Mouse (Mus musculus) lung, postnatal 36 days (tissue): ENCODE measurements at regions not wholly inside any gene's neighbourhood (a gene's known extent, or its start where the extent isn't known, plus 50 kb on each side); places are given as distances from the start of the nearest gene placed in this dataset.

Experiments used
- DNase-seq: peaks from one replicate; pipeline ENCODE4 v3.0.0; 2022; ENCODE audit warnings: mixed read lengths

DNA sequence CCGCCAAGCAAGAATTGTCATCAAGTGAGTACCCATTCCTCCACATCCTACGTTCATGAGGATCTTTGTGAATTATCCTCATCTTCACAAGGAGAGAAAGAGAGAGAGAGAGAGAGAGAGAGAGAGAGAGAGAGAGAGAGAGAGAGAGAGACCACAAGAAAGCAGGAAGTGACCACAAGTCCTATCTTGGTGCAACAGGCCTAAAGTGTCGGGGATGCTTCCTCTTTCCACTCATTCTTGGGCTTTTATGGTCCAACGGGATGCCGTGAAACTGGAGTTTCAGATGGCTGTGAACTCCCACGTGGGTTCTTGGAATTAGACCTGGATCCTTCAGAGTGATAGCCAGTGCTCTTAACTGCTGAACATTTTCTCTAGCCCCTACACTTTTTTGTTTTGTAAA lies 53.1 kb upstream of the Rai14 start:
- DNase-seq = no peak

DNA sequence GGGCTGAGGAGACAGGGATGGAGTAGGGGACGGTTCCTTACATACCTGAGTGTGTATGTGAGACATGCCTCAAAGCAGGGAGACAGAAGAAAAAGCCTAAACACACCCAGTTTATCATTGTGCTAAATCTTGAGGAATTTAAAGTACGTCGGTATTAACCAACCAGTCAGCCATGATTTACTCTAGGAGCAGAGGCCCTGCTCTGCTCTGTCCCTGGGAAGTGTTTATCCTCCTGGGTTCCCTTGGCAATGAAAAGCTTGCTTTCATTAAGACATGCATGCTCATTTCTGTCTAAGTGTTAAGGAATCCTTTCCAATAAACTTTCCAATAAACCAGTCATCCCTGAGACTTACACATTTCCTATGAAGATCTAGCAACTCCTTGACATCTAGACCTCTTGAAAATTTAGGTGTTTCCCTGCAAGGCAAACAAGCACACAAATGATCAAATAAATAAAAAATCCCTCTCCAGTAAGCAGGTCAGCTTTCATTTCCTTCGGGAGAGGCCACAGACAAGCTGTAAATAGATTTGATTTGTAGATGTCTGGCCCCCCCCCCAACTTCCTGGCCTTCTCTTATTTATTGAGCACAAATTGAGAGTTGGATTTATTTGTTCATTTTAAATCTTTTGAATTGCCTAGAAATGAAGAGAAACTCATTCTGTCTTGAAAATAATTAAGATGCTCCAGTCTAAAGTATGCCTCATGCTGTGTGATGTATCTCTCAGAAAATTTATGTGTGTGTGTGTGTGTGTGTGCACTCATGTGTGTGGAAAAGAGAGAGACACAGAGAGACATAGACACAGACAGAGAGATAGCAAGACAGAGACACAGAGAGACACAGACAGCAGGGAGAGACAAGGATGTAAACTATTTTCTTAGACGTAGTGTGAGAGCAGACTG lies 56.2 kb upstream of the Rai14 start:
- no peak for DNase-seq

GRCm38 (mm10) chr15:10771311-10771690 lies 56.9 kb upstream of the Rai14 start:
- DNase-seq = peak; percentile 70

GRCm38 (mm10) chr15:10779941-10780620 lies 65.7 kb upstream of the Rai14 start:
- peak; percentile 33 for DNase-seq

DNA sequence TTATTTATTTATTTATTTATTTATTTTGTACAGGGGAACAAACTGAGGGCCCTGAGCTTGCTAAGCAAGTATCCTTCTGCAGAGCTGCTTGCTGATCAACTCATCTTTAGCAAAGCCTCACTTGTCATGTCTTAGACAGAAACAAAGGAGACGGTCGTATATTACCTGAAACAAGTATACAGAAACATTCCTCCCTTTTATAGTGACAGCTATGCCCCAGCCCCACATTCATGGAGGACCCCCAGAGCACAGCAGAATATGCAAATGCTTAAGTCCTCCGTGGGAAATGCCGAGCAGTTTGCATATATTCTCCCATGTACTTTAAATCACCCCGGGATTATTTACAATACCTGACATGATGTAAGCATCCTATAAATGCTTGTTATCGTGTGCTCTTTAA lies 74.9 kb upstream of the Rai14 start:
- no peak for DNase-seq

- DNase-seq = no peak
Observed at GRCm38 (mm10) chr15:10790862-10791497, 76.6 kb upstream of the Rai14 start.

DNA sequence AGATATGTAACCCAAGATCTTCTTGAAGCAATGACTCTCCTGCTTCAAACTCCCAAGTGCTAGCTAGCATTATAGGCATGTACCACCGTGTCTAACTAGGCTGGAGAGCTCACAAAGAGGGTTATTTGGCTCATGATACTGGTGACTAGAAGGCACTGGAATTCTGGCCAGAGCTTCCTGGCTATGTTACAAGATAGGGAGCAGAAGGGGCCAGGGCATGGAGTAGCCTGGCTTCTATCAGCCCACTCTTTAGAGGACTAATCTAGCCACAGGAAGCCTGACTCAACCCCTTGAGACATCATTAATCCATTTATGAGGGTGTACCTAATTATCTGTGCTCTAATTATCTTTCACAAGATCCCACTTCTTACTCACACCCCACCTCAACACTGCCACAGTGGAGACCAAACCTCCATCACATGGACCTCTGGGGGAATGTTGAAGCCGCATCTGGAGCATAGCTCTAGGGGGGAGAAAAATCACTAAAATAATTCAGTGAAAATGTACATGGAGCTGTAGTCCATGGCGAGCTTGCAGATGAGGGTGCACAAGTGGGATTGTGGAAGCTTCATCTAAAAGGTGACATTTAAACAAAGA lies 77.2 kb upstream of the Rai14 start:
- no peak for DNase-seq

DNA sequence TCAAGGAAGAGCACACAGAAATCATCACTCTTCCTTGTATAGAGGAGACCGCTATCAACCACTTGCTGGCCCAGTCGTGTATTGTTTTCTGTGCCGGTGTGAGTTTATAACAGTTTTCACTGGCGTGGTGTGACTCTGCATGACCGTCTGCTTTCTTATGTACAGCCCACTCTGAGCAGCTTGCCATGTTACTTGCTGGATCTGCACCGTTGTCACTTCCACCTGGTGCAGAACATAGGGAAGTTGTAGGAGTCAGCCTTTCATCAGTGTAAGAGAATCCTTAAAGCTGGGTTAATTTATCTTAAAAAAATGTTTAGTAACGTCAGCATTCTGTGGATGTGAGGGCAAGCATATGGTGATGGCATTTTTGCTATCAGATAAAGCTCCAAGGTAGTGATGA lies 77.7 kb upstream of the Rai14 start:
- DNase-seq = no peak

DNA sequence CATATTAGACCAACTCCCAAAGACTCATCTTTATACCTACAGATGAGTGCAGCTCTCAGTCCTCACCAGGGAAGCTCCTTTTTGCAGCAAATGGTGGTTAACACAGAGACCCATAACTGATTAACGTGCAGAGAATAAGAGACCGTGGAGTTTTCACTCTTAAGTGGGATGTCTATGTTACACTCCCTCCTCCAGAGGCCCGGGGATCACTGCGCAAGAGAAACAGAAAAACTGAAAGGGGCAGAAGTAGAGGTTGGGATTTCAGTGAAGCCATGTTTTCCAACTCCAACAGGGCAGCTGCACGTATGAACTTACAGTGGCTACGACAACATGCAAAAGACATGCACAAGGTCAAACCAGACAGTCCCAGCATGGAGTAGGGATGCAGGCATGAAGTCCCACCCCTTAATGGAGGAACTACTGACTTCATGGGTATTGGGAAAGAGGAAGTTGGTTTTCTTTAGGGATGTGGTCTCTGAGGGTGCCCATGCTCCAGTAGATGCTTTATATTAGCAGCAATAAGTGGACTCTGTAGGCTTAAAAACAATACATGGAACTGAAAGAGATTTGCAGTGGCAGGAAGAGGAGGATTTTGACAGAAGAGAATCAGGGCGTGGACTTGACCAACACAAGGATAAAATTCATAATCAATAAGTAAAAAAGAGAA lies 80.8 kb upstream of the Rai14 start:
- no peak for DNase-seq

DNA sequence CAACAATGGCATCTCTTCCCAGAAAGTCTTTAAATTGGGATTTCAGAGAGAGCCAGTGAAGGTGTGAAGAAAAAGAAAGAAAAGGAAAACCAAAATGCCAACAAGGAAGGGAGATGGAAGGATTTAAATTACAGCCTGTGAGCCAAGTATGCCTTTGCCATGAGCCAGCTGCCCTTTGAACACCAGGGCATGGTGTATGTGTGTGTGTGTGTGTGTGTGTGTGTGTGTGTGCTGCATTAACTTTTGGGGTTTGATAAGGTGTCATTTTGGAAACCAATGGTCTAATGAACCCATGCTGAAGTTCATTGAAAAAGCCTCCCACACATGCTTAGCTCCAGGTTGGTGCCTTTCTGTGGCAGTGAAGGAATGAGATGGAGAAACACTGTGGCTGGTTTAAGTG lies 85.2 kb upstream of the Rai14 start:
- DNase-seq = no peak

GRCm38 (mm10) chr15:10814195-10814594 lies 99.8 kb upstream of the Rai14 start:
- no peak for DNase-seq

GRCm38 (mm10) chr15:10814709-10815108 lies 100.3 kb upstream of the Rai14 start:
- DNase-seq = peak; percentile 19

DNA sequence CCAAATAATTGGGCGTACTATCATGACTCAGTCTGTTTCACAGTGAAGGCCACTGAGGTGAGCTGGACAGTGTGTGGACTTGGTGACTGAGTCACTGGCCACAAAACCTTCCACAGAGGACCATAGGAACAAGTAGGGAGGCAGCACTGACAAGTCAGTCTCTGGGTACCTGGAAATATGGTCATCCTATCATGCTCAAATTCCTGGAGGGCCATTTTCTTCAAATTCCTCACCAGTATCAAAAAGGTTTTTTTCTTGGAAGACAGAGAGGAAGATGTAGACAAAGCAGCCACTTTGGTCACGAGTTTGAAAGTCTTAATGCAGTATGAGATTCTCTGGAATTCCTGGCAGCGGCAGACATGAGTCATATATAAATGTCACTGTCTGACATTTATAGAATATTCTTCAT lies 101.8 kb upstream of the Rai14 start:
- DNase-seq = no peak

DNA sequence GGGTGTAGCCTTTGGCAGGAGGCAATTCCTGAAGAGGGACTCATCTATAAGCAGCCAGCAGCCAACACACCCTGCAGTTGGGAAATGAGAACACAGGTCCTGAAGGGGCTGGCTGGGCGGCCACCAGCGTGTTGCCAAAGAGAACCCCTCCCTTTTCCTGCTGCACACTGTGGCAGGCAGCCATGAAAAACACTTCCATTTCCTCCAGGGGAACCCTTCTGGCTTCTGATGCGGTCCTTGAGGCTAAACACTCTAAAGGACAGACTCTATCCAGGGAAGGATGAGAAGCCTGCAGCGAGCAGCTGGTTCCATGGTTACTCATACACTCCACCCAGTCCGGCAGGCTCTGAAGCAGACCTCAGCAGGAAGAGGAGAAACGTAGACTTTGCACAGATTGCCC lies 103.8 kb upstream of the Rai14 start:
- DNase-seq = peak; percentile 95

- DNase-seq = no peak
Observed at GRCm38 (mm10) chr15:10818706-10819105, 104.3 kb upstream of the Rai14 start.

- no peak for DNase-seq
Observed at GRCm38 (mm10) chr15:10823933-10824332, 109.5 kb upstream of the Rai14 start.

DNA sequence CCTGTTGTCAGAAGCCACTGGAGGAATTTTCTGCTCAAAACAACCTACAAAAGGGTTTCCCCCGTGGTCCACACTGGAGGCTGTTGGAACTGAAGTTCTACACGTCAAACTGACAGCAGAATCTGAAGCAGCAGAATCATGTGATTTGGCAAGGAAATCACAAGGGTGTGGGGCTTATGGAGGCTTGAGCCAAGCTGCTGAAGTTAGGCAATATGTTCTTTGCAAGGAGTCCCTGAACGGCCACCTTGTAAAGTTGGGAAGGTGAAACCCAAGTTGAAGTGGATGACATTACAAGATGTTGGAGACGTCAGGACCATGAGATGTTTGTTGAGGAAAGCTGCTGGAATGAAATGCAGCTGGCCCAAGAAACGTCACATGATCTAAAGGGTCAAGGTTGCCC lies 115.2 kb upstream of the Rai14 start:
- DNase-seq = peak; percentile 44

- DNase-seq = no peak
Observed at GRCm38 (mm10) chr15:10830478-10830877, 116.1 kb upstream of the Rai14 start.

- DNase-seq = no peak
Observed at GRCm38 (mm10) chr15:10831106-10831505, 116.7 kb upstream of the Rai14 start.

GRCm38 (mm10) chr15:10832331-10832730 lies 117.9 kb upstream of the Rai14 start:
- DNase-seq = no peak

DNA sequence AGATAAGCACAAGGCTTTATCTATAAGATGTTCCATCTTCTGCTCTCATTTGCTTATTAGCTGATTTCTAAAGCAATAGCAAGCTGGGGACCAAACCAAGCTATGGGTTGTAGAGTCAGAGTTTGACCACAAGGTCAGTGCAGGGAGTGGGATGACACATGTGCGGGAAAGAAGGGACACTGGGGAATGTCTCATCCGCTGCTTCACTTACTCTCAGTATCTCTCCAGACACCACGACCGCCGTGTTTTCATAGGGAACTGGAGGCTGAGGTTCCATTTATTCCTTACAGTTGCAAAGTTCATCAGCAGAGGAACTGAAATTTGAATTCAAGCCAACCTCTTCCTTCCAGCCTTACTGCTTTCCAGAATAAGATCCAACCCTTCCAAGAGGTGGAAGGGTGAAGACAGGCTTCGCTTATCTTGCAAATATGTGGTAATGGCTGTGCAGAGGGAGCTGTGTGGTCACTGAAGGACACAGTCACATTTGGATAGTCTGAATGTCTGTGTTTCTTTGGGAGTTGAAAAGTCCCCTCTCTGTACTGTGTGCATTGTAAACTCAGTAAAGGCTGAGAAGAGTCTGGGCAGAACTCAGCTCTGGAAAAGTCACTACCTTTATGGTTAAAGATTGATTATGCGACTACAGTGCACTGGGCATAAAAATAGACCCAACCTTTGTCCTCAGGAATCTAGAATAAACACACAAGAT lies 118.1 kb upstream of the C1qtnf3 start:
- no peak for DNase-seq
